Mouse (Mus musculus) lung, postnatal 36 days (tissue): ENCODE measurements around the gene Ucp3.
"Not testable (repeated sequence)": the region's sequence is repeated elsewhere in the genome, so short reads cannot be mapped to it uniquely, and the experiment has no call there.

Source experiments
- DNase-seq: peaks from one replicate; pipeline ENCODE4 v3.0.0; 2022; ENCODE audit warnings: mixed read lengths

The Ucp3 gene

DNA sequence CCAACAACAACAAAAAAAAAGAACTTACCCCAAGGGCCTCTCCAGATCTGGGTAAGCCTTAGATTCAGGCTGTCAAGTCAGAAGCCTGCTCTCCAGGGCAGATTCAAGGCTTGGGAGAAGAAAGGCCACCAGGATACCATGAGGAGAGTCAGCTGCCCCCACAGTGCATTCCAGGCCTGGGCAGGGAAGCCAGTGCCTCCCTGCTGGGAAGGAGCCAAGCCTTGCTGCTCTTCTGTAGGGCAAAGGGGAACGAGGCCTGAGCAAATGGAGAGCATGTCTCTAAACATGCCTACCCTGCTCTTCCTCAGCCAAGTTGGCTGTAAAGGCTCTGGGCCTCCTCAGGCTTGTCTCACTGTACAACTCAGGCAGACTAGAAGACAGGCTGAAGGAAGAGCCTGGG lies 1.9 kb downstream of the Ucp3 start:
- peak; percentile 74 for DNase-seq

DNA sequence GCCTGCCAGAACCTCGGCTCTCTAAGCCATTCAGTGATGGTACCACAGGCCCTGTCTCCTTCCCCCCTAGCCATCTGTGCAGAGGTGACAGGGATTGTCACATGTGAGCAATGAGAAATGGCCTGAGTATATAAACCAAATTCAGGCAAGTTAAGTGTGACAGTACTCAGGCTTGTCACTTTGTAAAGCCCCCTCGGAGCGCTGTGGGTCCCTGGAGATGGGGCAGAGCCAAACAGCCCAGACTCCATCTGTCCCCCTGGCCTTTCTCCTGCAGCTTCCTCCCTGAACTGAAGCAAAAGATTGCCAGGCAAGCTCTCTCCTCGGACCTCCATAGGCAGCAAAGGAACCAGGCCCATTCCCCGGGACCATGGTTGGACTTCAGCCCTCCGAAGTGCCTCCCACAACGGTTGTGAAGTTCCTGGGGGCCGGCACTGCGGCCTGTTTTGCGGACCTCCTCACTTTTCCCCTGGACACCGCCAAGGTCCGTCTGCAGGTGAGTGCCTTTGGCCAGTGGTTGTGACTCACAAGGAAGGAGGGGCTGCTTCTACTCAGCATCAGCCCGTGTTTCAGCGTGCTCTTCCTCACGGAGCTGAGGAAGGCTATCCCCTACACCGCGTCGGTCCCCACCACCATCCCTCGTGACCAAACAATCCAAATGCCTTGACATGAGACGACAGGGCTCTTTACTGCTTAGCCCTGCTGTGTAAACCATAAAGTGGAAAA lies 6.5 kb downstream of the Ucp3 start:
- DNase-seq: no peak

DNA sequence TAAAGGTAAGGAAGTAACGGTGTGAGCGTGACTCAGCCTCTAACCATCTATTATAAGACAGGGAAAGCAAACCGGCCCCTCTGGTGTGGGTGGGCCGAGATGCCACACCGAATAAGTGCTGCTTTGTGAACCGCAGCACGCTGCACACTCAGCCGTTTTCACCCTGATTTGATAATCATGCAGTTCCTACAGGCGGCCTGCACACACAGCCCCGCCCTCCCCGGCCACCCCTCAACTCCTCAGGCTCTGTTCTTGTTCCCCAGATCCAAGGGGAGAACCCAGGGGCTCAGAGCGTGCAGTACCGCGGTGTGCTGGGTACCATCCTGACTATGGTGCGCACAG lies 7.0 kb downstream of the Ucp3 start:
- no peak for DNase-seq

DNA sequence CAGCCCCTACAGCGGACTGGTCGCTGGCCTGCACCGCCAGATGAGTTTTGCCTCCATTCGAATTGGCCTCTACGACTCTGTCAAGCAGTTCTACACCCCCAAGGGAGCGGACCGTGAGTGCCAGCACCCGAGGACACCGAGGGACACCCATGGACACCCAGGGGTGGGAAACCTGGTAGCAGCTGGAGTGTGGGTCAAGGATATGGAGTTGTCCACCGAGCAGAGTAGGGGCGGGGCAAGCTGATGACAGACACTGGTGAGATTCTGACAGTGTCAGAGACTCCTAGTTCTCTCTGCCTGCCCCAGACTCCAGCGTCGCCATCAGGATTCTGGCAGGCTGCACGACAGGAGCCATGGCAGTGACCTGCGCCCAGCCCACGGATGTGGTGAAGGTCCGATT lies 7.4 kb downstream of the Ucp3 start:
- no peak for DNase-seq

DNA sequence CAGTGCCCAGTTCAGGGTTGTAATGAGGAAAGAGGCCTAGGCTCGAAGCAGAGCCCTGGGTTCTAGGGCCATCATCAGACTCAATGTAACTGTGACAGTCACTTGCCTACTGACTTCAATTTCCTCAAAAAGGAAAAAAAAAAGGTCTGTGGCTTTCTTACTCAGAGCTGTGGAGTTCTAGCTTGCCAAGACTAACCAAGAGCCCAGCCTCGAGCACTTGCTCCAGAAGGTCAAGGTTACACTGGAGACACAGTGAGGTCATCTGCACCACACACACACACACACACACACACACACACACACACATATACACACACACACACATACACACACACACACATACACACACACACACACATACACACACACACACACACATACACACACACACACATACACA lies 9.3 kb downstream of the Ucp3 start:
- not testable (repeated sequence) for DNase-seq

DNA sequence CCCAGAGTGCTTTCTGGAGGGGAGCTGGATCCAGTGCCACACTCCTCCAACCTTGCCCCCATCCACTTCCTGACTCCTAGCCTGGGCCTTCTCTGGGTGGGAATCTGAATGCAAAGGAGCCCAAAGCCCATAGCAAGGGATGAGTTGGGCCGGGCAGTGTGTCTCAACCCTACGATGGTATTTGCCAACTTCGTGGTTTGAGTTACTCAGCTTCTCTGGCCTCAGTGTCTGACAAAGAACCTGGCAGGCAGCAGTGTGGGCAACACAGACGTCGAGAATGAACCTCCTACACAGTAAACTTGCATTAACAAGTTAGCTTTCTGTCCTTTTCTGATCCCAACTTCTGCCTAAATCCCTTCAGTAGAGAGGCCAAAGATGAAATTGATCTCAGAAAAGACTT lies 11.7 kb downstream of the Ucp3 start:
- no peak for DNase-seq

DNA sequence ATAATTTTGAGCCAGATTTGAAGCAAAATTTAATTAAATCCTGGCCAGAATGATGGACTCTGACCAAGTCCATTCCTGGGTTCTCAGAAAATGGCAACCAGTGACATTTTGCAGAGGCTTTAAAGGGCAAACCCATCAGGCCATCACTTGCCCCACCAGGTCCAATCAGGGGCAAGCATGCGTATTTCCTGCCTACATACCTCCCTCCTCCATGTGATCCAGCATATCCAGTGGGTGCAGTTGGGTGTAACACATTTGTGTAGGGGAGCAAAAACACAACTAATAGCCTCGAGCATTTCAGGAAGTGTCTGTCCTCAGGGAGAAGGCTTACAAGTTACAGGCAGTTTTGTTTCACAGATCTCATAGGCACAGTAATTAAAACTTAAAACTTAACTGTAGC lies 14.5 kb downstream of the Ucp3 start:
- DNase-seq: no peak

DNA sequence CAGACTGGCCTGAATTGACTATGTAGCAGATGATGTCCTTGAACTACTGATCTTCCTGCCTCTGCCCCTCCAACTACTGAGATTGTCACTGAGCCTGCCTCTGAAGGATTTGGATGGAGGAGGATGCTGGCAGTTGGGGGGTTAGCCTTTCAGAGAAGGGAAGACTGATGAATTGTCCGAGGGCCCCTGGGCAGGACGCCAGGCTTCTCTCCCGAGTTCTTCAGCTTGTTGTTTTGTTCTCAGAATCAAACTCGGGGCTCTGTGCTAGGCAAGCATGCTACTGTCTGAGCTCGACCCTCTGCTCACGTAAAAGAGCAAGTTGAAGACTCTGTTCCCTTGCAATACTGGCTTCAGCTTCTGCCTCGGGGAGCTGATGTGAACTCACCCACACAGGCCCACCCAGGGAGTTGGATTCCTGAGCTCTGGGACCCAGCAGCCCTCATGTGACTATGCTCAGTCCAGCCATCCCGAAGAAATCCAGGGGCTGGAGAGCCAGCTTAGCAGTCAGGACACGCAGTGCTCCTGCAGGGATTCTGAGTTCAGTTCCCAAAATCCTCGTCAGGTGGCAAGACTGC lies 15.8 kb downstream of the Ucp3 start:
- no peak for DNase-seq

DNA sequence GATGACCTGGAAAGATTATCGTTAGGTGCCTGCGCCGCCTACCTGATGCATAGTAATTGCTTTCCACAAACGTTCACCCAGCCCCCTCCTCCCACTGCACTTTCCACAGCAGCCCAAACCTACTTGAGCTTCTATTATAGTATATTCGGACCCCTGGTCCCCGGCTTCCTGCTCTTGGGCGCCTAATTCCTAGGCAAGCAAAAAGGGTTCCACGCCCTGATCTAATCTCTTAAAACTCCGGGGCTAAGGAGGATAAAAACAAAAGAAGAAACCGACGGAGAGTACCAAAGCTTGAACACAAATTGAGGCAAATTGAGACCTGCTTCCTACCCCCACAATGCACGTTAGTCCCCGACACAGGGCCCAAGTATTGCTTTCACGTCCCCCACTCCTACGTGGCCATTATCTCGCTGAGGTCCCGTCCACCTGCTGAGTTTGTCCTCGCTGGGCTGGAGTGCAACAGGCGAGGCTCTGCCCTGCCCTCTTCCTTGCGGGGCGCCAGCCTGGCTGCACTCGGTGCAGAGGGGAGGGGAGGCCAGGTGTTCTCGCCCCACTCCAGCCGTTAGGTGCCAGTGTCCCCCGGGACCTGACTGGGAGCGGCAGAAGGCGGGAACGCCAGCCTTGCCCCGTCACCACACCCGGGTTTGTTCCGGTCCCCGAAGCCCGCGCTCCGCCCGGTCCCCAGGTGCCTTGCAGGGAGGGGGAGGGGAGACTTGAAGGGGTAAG lies 19.8 kb downstream of the Ucp3 start:
- DNase-seq: peak; percentile 73

DNA sequence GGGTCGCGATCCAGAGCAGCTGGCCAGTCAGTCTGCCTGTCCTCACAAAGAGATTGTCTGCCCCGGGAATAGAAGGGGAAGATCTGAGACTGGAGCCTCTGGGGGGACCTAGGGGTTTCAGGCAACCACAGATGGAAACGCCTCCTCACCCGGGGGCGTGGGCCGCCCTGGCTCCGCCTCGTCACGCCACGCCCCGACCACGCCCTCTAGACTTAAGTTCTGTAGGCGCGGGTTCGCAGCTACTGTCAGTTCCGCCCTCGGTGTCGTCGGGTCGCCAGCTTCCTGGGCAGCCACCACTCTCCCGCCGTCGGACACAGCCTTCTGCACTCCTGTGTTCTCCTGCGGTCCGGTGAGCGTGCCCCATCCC lies 20.3 kb downstream of the Ucp3 start, which contains the start of gene Ucp2:
Gene Ucp2 (plus strand): TSS at position 221 of the 367 bp plus-strand sequence.
- peak; percentile 97 for DNase-seq

DNA sequence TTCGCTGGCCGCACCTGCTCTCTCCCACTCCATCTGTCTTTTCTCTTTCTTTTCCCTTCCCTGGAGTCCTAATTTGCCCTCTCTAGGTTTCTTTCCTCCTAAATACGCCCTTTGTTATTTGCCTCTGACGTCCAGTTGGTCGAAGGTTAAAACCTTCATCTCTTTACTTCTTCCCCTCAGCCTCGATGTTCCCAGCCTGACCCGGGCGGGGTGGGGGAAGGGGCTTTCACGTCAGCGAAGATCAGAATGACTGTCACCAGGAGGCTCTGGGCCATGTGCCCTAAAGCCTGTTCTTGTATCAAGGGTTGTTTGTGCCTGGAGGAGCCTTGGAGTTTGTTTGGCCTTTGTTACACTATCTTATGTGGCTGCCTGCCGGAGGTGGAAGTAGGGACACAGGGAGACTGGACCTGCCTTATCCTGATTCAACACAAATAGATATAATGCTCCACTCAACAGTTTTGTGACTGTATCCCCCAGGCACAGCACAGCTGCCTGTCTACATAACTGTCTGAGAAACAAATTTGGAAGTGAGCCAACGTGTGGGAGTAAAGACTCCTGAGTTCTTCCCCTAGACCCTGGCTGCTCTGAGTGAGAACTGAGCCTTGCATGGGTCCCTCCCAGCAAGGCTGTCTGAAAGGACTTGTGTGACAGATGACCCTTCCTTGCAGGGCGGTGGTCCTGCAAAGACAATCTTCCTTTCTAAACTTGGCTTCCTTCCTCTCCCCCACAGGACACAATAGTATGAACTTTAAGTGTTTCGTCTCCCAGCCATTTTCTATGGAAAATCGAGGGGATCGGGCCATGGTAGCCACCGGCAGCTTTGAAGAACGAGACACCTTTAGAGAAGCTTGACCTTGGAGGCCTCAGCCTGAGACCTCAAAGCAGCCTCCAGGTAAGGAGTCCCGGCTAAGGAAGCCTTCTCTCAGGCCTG lies 21.0 kb downstream of the Ucp3 start:
- peak; percentile 85 for DNase-seq

DNA sequence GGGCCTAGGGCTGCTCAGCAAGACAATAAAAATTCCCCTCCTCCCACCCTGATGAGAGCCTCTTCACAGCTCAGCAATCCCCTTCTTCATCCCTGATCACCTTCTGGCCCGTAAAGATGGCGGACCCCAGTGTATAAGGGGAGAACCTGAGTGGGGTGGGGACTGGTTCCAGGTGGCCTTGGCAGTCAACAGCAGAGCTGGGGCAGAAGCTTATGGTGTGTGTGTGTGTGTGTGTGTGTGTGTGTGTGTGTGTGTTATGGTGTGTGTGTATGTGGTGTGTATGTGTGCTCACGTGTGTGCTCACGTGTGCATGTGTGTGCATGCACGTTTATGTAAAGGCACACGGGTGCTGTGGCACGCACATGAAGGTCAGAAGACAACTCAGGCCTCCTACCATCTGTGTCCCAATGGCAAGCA lies 21.6 kb downstream of the Ucp3 start:
- DNase-seq: peak; percentile 35

DNA sequence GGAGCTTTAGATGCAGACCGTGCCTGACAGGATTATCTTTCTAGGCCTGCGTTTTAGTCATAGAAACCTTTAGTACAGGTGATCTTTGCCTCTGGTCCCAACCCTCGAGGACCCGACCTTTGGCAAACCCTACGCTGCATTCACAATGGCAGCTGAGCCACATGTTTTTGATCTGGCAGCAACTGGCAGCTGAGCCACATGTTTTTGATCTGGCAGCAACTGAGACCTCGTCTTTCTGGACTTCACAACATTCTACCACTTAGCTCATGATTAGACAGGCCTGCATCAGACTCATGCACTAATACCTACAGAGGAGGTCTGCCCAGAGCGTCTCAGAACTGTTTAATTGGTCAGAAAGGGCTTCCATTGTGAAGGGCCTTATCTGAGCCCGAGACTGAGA lies 22.3 kb downstream of the Ucp3 start:
- DNase-seq: peak; percentile 34

DNA sequence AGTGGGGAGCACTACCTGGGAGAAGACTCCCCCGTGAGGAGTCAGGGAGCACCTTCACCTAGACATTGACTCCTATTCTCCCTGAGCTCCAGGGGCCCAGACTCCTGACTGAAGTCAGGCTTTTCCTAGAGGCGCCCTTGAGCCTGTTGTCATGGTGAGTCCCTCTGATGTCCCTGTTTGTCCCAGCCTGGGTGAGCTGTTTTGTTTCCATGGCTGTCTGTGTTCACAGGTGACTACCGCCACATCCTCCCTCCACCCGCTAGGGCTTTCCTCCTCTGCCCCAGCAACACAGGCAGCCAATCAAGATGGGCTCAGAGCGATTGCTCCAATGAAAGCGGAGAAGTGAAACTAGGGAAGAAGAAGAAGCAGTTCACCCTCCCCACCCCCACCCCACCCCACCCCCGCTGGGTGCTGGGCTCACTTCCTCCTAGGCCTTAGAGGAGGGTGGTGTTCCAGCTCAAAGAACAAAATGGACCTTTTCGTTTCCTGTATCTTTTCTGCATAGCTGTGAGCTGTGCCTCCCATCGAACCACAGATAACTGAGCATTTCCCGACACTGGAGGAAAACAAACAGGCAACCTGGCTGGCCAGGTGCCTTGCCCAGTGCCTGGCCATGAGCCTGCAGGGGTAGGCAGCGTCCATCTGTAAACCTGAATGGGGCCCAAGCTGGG lies 22.9 kb downstream of the Ucp3 start:
- DNase-seq: peak; percentile 94

DNA sequence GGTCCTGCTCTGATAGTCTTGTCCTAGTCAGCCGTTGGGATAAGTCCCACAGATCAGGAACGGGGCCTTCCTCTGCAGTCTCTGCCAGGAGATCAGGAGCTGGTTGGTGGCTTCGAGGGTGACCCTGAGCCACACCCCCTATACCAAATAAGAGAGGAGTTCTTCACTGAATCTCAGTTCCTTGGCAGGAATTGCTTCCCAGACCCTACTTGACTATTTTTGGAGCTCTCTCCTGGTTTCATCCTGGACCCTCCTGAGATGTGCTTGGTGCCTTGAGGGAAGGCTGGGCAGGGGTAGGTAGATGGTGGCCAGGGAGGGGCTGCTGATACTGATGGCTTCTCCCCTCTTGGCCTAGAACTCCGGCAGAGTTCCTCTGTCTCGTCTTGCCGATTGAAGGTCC lies 23.6 kb downstream of the Ucp3 start:
- no peak for DNase-seq

DNA sequence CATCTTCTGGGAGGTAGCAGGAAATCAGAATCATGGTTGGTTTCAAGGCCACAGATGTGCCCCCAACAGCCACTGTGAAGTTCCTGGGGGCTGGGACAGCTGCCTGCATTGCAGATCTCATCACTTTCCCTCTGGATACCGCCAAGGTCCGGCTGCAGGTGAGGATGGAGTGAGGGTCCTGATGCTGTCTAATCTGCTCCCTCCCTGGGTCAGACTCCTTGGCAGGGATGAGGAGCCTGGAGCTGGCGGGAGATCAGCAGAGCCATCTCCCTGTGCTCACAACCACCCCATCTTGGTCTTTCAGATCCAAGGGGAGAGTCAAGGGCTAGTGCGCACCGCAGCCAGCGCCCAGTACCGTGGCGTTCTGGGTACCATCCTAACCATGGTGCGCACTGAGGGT lies 24.0 kb downstream of the Ucp3 start:
- DNase-seq: no peak

DNA sequence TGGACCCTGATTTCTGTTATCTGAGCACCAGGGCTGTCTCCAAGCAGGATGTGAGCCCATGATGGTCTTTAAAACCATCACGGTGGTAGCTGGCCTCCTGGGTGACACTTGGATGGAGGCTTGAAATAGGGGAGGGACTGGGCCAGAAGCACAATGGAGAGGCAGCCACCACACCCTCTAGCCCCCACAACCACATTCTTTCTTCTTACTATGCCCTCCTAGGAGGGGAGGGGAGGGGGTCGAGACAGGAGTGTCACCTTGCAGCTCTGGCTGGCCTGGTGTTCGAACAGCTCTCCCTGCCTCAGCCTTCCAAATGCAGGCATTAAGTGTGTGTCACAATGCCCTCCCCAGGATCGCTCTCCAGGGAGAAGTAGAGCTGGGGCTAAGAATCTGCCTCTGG lies 24.6 kb downstream of the Ucp3 start:
- no peak for DNase-seq

DNA sequence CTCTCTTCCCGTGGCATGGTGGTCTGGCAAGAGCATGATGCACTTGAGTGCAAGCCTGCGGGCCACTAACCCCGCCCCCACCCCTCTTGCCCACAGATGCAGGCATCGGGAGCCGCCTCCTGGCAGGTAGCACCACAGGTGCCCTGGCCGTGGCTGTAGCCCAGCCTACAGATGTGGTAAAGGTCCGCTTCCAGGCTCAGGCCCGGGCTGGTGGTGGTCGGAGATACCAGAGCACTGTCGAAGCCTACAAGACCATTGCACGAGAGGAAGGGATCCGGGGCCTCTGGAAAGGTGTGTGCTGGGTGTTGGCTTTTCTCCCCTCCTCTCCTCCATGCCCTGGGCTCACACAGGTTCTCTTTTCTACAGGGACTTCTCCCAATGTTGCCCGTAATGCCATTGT lies 25.2 kb downstream of the Ucp3 start:
- DNase-seq: no peak

DNA sequence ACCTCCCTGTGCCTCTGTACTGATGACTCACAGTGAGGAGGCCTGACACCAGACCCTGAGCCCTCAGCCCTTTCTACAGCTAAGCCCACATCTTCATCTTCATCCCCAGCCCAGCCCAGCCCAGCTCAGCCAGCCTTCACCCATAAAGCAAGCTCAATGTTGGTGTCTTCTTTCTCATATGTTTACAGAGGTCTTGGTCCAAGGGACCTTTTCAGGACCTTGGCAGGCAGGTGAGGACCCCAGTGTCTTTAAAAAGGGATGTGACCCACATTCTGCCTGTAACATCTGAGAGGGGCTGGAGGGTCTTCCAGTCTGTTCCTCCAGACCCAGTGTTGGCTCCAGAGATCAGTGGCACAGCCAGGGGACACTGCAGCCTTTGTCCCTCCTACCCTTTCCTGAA lies 26.7 kb downstream of the Ucp3 start:
- DNase-seq: no peak

DNA sequence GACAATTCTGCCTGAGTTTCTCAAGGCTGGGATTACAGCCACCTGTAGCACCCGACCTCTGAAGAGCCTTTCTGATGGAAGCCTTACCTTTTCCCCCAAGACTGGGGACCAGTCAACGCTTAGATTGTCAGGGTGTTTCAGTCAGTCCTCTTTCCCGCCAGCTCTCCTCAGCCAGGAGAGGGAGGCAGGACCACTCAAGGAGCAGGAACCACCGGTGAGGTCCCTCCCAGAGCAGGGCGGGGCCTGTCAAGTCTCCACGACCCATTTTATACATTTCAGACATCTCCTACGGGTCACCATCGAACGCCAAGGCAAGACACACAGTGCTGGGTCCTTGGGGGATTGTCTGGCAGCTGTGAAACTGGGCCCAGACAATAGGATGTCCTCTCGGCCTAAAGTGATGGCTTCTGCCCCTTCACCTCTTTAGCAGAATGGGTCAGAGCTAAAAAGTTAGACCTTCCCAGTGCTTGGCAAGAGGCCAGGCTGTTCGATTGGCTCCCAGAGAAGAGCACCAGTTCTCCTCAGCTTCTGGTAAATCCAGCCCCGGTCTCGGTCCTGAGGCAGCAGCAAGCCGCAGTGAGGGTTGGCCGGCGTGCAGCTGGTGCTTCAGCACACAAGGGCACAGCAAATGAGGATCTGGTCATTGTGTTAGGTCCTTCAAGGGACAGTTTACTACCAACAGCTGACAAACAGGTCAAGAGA lies 27.6 kb downstream of the Ucp3 start:
- peak; percentile 62 for DNase-seq

DNA sequence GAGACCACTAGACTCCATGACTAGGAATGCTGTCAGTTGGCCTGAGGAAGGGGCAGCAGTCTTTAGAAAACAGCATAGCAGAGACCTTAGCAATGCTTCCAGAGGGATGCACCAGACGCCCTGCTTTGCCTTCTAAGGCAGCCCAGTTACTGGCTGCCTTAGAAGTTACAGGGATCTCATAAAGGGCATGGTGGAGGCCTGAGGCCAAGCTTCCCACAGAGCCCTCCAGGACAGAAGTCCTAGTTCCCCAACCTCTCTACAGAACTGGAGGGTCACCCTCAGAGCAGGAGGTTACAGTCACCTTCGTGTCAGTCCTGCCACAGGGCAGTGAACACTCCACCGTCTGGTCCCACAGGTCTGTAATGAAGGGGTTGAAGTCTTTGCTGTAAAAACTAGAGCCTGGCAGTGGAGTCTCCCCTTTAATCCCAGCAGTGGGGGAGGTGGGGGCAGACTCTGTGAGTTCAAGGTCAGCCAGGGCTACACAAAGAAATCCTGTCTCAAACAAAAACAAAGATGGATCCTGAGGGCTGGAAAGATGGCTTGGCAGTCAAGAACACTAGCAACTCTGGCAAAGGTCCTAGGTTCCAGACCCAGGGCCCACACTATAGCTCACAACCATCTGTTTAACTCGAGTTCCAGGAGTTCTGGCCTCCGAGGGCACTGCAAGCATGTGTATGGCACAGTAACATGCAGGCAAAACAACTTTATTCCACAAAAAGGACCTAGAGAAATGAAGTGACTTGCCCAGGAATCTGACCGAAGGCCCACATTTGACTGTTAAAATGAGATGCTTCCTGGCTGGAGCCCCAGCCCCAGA lies 28.4 kb downstream of the Ucp3 start:
- peak; percentile 44 for DNase-seq
